Mouse (Mus musculus) B cell, adult 2 months (primary cell): ENCODE measurements around the gene Fbxo28.

Experiments
- DNase-seq, 2 experiments: peaks; one replicate each; pipeline ENCODE4 v3.0.0; 2022

Fbxo28 gene

GRCm38 (mm10) chr1:182283231-182283630, 58.2 kb downstream of the Fbxo28 start:
- peak; percentile 24 to 32 for DNase-seq

DNA sequence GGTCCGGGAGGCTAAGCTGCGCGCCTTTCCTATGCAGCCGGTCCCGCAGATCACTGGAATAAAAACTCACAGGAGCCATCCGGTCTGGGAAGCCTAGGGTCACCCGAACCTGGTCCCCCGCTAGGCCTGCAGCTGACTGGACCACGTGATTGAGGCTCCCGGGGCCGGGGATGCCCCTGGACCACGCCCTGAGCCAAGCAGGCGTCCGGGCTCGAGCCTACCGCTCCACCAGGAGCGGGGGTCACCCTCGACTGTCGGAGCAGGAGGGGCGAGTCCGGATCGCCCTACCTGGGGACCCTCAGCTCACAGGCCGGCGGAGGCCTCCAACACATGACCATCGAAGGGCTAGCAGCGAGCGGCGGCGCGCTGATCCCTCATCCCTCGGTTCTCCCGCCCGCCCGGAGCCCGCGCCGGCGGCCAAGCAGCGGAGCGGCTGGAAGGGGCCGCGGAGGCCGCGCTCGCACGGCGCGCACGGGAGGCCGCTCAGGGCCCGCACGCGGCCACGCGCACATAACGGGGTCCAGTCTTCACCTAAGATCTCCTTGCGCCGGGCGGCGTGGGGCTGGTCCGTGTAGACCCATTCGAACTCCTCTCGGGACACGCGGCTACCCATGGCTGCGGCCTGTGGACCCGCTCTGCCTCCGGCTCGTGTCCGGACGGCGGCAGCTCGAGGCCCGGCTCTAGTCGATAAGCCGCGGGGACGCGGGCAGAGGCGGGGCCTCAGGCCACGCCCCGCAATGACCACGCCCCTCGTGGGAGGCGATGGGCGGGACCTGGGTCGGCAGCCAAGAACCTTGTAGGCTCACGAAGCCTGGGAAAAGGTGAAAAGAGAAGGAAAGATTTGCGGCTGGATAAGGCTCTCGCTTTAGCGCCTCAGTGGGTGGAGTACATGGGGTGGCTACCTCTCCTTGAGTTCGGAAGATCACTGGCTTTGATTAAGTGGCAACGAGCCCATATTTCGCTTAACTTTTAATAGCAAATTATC, 59.0 kb downstream of the Fbxo28 start, which contains the start of gene Degs1:
Gene Degs1, minus strand, starts transcription at position 714 of the 985 bp plus-strand sequence.
- peak; percentile 98 to 99 for DNase-seq

DNA sequence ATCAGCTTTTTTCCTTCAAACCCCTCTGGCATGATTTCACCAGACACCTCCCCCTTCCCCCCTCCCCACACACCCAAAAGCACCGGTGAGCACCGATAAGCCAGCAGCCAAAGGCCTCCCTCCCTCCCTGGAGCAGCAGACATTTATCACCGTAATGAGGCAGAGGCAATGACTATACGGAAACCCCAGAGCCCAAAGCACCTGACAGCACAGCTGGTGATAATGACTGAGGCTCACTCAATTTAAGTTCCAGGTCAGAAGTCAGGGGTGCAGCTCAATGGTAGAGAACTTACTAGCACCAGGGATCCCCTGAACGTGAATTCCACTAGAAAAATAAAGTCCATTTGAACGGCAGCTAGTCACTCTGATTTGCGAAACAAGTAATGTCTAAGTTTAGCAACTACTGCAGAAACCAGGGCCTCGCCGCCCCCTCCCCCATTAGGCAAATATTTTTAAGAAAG, 60.1 kb downstream of the Fbxo28 start:
- DNase-seq = peak; percentile 59 to 65

DNA sequence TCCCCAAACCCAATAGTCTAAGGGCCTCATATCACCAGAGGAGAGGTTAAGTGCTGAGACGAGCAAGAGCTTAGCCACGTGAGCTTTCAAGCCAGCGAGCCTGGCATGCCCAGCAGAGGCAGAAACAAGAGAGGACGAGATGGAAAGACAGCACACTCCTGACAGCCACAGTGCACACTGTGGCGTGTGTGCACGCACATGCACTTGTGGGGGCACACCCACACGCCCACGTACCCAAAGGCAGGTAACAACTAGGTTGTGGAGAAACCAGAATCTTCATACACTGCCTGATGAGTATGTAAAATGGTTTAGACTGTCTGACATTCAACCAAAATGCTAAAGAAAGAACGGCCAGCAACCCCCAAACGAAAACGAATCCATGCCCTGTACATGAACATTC, 60.9 kb downstream of the Fbxo28 start:
- DNase-seq = no peak

GRCm38 (mm10) chr1:182280046-182280445, 61.4 kb downstream of the Fbxo28 start:
- no peak for DNase-seq

DNA sequence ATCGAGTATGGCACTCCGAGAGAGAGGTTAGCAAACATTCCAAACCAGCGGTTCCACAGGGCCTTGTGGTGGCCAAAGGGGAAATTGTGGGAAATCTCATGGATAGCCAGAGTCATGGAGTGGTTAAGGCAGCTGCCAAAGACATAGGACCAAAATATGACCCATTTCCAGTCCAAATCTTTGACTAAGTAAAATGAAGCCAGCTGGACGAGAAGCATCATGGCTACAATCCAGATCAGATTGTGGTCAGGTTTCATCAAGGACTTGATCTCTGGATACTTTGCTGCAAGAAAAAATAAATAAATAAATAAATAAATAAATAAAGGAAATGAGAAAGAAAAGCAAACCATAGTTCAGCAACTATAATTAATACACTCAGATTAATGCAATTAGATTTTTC, 62.0 kb downstream of the Fbxo28 start:
- DNase-seq = no peak

DNA sequence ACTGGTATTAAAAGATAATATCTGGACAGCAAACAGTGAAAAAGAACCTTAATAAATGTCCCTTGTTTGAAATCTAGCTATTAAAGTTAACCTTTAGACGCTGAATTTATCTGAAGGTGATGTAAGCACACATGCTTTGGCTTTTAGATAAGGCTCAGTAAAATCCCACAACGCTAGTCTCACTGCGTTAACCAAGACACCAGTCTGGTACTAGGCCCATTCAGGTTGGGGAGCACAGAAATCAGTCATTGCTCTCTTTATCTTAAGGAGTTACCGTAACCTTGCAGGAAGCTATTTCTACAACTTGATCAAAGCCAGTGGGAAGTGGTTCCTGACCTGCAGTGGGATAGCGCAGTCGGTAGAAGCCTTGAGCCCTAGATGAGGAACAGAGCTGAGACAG, 66.3 kb downstream of the Fbxo28 start:
- DNase-seq = no peak

GRCm38 (mm10) chr1:182271632-182272031, 69.8 kb downstream of the Fbxo28 start:
- no peak for DNase-seq

DNA sequence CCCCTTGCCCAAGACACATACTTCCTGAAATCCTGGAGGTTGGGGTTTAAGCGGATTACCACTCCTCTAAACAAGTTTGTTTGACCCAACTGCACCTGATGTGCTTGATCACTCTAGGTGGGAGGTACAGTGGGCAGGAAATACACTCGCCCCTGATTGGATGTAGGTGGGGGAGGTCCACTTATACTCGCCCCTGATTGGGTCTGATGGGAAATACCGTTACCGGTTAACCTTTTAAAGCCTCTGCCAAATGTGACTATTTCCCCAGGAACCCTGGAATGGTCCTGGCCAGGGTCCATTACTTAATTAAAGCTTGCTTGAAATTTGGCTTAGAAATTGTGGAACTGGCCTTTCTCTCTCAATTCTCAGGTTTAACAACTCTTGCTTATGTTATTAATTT, 70.3 kb downstream of the Fbxo28 start:
- no peak for DNase-seq

- DNase-seq = no peak
Measured at GRCm38 (mm10) chr1:182268317-182268716, 73.1 kb downstream of the Fbxo28 start.

DNA sequence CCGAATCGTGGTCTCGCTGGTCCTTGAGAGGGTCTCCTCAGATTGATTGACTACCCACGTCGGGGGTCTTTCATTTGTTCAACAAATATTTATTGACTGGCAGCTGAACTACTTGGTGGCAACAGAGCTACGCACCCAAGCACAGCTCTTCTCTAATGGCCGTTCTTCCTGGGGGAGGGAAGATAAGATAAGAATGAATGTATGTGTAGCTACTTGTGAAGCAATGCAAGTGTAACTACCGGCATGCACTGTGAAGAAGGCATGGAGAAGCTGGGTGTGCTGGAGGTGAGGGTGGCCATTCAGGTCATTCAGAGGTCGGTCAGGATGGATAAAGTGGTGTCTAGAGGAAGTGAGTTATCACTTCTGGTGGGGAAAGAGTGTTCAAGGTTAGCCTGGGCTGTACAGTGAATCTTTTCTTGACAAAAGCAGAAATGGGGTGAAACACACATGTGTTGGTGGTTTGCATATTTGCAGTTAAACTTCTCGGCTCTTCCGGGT, 75.4 kb downstream of the Fbxo28 start:
- peak in 1 of 2 experiments; percentile 17 for DNase-seq
